Mouse (Mus musculus) kidney, postnatal 25 days (tissue): ENCODE data around the gene Mylk.

Source experiments
- DNase-seq, 2 experiments: peaks; one replicate each; pipeline ENCODE4 v3.0.0; 2021; ENCODE audit warnings: mixed read lengths in 2 of 2

Gene Mylk

DNA sequence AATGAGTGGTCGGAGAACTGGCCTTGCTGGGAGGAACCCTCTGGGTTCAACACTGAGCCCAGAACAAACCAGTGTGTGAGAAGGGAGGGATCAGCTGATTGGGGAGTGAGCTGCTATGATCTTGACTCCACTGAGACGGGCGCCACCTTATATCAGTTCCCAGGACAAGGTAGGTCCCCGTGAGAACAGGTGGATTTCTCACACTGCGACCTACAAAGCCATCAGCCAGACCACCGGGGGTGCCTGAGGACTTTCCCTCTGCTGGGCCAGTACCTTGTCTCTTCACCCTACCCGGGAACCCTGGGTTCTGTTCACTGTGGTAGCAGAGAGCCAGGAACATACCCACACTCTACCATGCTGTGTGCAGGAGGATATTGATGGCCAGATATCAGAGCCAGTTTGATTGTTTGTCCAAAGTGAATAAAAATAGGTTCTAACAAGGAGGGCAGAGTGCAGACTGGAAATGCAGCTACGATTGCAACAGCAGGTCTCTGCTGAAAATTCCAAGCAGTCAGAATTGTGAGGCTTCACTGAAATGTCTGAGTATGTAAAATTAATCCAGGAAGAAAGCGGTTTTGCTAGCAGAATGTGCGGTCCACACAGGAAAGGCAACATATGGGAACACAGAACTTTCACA is 248.8 kb downstream of the Mylk start:
- DNase-seq = no peak

DNA sequence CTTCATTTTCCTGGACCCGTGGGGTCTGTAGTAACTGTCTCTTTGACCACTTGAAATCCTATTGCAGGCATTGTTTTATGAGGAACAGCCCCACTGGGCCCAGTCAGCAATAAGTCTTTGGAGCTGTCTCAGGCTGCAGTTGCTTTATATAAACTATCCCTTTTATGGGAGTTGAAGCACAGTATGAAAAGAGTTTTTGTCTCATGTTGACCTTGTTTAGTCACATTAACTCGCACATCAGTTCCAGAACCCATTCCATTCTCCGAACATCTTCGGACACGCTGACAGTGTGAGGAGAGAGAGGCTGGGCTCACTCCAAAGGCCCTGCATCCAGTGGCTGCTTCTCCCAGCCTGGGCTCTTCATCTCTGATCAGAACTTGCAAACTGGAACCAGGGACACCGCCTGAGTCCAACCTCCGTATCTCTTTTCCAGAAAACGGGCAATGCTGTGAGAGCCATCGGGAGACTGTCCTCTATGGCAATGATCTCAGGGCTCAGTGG is 249.7 kb downstream of the Mylk start:
- no peak for DNase-seq

DNA sequence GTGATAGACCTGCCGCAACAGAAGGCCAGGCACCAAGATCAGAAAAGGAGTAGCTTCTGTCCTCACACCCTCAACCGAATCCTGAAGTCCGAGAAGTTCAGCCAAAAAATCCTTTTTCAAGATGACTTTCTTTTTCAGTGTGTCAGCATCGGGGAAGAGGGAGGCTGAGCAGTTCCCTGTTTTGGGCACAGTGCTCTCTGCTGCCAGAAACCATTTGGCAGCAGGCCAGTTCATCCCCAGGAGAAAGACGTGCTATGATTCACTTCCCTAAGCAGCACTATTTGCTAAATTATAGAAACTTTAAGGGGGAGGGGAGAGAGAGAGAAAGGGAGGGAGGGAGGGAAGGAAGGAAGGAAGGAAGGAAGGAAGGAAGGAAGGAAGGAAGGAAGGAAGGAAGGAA is 251.1 kb downstream of the Mylk start:
- peak; percentile 82 to 83 for DNase-seq

DNA sequence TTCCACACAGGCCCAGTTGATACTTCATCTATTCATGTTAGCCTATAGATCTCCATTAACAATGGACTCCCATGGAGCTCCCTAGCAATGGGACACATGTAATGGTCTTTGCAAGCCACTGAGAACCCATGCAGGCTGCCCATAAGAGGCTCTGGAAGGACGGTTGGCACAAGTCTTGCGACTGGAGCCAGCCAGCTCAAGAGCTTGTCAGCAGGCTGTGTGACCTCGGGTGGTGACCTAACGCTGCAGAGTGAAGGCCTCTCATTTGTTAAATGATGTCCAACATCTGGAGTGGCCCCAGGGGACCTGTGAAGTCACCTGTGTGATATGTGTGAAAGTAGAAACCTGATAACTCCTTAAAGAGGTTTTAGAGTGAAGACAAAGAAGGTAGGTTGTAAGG is 252.0 kb downstream of the Mylk start:
- no peak for DNase-seq

DNA sequence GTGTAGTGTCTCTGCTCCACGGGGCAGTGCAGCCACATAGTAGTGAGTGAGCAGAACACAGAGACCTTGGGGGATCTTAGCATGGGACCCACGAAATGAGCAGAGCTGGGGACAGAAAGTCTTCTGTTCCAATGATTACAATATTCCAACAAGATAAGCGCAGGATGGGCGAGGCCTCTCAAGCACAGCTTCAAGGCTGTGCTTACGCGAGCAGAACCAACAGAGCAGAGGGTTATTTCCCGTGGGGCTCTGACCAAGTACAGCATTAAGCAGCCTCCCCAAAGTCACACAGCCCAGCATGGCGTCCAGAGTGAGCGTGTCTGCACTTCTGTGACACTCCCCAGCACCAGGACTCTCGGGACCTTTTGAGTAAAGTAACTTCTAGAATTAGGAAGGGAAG is 252.6 kb downstream of the Mylk start:
- DNase-seq = no peak

DNA sequence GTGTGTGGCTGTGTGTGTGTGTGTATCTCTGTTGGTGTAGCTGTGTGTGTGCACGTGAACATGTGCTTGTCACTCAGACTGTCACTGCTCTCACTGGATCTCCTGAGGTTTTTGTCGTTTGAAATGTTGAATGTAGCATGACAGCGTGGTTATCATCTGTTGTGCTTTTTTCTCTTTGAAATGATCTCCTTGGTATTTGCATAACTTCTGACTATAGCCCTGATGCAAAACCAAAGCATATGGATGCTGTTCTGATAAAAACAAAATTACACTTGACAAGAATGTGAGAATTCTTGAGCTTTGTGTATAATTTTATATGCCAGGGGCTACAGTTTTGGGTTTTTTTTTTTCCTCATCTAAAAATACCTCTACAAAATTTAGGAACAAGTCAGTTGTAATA is 254.0 kb downstream of the Mylk start:
- DNase-seq = no peak

DNA sequence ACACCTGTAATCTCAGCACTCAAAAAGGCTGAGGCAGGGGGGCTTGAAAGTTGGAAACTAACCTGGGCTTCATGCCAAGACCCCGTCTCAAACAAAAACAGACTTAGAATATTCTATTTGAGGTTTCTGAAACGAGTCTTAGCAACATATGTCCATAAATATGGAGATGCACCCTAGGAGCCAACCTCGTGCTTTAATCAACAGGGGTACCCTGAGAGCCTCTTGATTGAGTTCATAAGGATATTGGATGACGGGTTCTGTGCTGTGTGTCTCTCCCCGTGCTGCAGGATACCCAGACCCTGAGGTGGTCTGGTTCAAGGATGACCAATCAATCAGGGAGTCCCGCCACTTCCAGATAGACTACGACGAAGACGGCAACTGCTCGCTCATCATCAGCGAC is 255.0 kb downstream of the Mylk start:
- DNase-seq = no peak

DNA sequence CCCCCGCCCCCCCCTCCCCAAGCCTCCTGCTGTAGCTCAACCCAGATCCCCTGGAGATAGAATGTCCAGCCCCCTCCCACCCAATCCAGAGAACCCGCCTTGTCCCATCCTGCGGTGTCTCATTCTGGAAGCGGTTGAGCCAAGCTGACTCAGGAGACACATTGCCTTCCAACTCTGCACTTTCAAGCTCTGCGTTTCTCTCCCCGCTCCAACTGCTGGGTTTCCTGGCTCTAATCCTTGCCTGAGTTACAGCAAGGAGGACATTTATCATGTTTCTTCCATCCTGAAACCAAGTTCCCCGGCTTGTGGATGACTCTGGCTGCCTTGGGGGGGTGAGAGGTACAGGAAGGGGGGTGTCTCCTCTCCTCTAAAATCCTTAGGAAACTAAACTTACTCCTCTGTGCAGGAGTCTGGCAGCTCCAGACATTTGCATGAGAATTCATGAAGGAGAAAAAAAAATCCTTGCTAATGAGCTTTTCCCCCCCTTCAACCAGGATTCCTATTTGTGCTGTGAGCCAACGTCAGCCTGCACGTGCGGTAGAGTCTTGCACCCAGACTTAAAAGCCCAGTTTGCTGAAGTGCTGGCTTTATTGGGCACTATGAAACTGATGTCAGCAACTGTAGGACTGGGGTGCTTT is 256.0 kb downstream of the Mylk start:
- no peak for DNase-seq

DNA sequence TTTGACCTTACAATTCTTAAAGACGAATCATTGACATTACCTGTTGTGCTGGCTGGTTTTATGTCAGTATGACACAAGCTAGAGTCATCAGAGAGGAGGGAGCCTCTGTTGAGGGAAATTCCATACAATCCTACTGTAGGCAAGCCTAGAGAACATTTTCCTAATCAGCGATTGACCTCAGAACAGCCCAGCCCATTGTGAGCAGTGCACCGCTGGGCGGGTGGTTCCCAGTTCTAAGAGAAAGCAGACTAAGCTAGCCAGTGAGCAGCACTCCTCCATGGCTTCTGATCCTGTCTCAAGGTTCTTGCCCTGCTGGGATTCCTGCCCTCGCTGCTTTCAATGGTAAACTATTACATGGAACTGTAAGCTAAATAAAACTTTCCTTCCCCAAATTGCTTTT is 259.3 kb downstream of the Mylk start:
- peak; percentile 34 to 52 for DNase-seq

DNA sequence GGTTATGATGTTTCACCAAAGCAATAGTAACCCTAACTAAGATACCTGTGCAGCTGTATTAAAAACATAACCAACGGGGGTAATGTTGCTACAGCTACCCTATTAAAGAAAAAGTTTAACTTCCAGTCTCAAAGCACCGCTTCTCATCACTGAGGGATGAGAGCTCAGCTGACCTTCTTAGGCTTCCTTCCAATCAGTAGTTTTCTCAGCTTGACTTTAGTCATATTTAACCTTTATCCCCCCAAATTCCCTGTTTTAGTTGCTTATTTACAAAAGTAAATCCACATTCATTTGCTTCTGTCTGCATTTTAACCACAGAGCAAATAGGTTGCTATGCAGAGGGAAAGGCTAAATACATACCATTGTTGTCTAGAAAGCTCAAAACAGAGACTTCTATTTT is 259.7 kb downstream of the Mylk start:
- no peak for DNase-seq

DNA sequence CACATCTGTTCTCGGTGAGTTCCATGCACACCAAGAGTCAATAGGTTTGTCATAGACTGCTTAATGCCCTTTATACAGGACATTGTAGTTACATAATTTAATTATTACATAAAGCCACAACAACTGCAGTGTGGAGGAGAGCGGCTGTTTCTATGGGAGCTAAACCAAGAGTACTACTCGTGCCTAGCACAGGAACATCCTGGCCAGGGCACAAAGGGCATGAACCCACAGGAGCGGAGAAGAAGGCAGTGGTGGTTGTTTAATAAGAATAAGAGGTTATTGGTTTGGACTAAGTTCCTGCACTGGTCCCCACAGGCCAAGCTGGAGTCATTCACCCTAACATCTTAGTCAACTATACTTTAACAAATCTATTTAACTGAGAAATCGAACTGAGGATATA is 261.2 kb downstream of the Mylk start:
- peak in 1 of 2 experiments; percentile 77 for DNase-seq

DNA sequence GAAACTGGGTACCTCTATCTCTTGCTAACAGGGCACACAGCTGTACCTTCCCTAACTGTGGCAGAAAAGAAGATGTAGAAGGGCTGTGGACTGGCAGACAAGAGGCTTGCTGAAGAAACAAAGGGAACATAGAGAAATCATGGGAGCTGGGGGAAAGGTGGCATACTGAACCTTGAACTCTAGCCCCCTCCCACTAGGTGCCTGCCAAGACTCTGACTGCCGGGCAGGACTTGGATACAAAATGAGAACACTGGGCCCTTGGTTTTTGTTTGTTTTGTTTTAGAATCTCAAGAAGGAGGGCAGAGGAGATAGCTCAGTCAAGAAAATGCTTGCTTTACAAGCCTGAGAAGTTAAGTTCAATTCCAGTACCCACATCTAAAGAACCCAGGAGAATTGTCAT is 262.4 kb downstream of the Mylk start:
- no peak for DNase-seq

DNA sequence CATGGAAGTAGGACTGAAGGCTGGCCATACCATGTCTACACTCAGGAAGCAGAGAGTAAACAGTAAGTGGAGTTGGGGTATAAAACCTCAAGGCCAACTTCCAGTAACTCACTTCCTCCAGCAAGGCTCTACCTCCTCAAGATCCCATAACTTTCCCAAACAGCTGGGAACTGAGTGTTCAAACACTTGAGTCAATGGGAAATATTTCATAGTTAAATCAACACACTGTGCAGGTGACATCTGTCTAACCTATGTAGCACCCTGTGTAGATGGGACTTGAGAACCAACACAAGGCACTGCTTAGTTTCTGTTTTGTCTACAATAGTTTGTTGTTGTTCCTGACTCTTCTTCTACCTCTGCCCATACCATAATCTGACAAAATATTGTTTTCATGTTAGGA is 263.4 kb downstream of the Mylk start:
- no peak for DNase-seq

DNA sequence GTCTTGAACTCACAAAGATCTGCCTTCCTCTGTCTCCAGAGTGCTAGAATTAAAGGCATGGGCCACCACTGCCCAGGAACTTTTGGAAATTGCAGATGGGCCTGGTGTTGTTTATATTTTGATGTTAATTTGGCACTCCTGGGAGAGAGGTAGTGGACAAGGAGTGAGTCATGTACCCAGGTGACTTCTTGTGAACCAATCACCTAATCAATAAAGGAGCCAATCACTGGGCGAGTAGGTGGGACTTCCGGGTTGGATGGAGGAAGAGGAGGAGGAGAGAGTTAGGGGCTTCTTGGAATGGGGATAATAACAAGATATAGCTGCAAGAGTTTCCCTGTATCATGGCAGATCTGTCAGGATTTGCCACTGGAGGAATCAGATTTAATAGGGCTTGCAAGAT is 268.5 kb downstream of the Mylk start:
- no peak for DNase-seq

DNA sequence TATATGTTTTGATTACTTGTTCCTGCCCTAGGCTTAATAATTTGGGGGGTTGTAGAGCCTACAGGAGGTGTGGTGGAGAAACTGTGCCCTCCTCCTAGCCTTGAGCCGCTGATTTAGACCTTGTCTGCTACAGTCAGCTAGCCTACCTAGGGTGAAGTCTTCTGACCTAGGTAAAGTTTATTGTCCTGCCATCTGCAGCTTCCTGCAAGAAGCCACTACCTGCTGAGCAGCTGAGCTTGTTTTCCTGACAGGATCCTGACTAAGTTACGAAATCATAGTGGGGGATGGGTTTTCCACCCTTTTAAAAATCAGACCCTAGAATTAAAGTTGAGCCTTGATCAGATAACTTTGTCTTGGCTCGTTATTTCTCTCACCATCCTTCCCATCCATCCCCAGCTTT is 271.5 kb downstream of the Mylk start:
- no peak for DNase-seq

DNA sequence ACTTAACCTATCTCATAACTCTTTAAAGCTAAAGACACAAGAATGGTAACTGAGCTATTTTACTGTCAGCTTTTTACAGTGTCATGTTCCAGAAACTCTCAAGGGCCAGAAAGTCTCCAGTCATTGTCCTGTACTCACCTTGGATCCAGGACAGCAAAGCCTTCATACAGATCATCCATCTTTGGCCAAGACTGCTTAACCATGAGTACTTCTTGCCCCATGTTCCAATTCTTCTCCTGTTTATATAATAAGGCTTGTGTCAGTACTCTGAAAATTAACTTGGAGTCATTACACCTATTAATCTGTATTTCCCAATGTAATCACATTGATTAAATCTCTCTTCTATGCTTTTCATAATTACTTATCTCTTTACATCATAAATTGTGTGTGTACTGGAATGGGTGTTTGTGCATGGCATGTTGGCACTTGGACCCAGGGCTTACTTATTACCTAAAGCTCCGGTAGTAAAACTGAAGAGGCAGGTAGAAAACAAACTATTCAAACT is 273.5 kb downstream of the Mylk start:
- DNase-seq = no peak

DNA sequence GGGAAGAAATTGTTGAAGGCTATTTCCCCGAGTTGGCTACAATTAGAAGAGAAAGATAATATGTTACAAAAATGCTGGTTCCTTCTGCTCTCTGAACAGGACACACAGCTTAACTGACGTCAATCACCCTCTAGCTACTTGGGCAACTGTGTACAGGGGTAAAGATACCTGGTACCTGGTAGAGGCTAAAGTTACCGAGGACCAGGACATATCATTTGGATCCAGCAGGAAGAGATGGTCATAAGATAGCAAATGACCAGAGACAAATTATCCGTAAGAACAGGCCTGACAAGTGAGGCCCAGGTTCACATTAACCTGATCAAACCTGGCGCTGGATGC is 276.9 kb downstream of the Mylk start:
- no peak for DNase-seq

DNA sequence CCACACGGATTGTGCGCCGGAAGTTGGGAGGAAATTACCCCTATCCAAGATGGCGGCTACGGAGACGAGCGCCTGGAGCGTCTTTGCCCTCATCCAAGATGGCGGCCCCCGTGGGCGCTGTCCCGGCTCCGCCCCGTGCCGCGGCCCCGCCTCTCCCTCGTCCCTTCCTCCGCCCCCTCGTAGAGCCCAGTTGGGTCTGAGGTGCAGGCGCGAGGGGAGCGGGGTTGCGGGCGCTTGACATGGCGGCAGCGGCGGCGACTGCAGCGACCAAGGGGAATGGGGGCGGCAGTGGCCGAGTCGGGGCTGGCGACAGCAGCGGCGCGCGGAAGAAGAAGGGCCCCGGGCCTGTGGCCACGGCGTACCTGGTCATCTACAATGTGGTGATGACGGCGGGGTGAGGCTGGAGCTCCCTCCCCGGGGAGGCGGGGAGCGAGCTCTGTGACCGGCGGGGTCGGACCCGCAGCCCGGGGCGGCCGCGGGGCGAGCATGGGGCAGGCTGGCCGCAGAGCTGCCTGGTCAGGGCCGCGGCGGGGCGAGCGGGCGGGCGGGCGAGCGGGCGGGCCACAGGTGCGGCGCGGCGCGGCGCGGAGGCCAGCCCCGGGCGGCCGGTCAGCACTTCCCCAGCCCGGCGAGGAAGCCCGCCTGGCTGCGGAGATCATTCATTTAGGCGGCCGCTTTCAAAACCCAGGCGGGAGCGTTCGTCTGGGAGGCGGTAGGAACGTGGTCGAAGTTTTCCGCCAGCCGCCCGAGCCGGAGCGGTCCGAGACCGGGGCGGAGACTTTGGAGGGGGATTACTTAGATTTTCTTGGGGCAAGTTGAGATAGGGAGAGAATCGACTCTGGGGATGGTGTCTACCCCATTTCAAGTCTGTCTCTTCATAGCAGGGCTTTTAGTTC is 277.5 kb downstream of the Mylk start, which contains the start of gene Hacd2:
Gene Hacd2 (plus strand): TSS at position 187 of the 896 bp plus-strand sequence.
- DNase-seq = peak; percentile 95 to 97

DNA sequence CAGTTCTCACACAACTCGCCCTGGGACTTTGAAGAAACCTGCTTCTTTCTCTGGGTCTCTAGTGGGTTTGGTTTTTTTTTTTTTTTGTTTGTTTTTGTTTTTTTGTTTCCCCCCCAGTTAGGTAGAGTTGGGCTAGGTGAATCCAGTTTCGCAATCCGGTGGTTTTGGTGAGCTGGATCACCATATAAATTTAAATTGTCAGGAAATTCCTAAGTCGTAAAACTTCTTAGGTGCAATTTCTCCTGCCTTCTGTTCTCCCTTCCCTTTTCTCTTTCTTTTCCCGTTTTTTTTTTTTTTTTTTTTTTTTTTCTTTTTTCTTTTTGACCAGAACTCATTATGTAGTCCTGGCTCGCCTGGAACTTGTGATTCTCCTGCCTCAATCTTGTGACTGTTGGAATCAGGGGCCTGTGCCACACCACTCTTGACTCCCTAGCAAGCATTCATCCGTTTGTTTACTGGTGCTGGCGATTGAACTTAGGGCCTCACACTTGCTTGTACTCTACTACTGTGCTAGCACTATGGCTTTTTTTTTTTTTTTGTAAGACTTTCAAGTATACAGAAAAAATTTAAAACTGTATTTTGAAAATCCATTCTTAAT is 278.2 kb downstream of the Mylk start:
- no peak for DNase-seq

DNA sequence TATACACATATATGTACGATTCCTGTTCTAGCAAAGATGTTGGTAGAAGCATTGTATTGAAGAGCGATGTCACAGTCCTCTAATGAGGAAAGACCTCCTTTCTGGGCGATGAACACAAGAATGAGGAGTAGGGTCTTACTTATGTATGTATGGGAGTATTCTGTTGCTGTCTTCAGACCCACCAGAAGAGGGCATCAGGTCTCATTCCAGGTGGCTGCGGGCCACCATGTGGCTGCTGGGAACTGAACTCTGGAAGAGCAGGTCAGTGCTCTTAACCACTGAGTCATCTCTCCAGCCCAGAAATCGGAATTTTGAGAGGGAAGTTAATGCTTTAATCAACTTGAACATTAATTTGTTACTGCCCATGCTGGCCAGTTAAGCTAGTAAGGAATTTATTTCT is 279.3 kb downstream of the Mylk start:
- DNase-seq = no peak

DNA sequence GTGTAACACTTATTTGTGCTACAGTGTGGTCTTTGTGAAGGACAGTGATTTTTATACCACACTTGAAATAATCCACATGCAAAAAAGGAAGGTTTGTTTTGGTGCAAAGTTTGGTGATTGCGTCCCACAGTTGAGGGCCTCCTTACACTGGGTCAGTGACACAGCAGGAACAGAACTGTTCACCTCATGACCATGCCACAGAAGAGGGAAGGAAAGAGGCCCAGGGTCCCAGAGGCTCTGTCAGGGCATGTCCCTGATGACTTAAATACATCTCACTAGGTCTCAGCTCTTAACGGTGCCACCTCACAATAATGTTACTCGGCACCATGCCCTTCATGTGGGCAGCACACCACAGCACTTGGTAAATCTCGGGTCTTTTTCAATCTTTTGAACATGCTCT is 280.3 kb downstream of the Mylk start:
- no peak for DNase-seq

DNA sequence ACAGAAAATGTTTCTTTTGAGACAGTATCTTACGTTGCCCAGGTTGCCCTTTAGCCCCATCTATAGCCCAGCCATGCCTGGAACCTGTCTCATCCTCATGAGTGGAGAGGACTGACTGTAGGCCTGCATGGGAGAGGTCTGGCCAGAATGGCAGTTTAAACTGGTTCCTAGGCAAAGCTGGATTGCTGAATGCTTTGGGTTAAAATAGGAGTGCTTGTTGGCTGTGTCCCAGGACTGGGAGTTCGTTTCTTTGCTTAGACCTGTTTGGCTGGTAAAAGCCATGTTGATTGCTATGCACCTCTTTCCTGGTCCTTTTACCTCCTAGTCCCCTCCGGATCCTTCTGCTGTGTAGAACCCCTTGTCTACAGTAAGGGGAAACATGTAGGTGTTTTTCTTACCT is 288.2 kb downstream of the Mylk start:
- DNase-seq = peak; percentile 44 to 57
